Mouse (Mus musculus): ENCODE data around the gene Camk2n2. TPM values are rescaled to one million over a fixed set of nuclear protein-coding genes. Genes with fewer than 3 reads are reported as not detected.

The Camk2n2 gene
- total RNA-seq, 2 experiments from 2014 or later, result 197 to 204 TPM

DNA sequence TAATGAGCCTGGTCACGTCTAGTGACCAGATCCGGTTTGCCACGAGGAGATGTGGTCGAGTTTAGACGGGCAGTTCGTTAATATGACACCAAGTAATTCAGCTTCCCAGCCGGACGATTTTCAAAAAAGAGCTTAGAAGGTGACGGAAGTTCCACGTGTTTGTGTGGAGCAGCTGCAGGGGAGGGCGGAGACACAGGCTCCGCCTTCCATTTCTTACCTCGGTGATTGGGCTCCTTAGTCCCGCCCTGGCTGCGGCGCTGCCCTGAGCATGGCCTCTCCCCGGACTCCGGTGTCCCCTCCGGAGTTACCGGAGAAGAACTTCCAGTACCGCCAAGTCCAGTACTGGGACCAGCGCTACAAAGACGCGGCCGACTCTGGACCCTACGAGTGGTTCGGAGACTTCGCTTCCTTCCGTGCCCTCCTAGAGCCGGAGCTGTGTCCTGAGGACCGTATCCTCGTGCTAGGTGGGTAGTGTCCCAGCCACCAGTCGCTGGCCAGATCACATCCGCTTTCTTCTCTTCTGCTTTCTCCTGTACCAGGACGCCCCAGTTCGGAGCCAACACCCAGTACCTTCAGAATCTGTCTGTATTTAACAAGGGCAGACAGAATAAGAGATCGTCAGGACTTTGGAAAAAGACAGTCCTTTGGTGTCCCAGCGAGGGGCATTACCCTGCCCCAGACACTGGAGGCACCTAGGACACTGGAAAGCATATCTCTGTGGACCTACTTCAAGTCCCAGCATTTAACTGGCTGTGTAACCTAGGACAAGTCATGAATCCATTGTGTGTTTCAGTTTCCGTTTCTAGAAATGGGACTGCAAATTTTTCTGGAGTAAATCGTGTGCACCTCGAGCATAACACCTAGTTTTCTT lies 9.5 kb downstream of the Camk2n2 start, which contains the start of the genes Eef1akmt4, Gm49333 and Alg3:
Gene Eef1akmt4 (plus strand): TSS at position 237 of the 871 bp plus-strand sequence.
Gene Gm49333 (plus strand): TSS at position 254 of the 871 bp plus-strand sequence.
Gene Alg3 (minus strand): TSS at position 379 of the 871 bp plus-strand sequence.
- DNase-seq, result peak; percentile 88
- intact Hi-C loops (cut with DNase I), result no loop called here

DNA sequence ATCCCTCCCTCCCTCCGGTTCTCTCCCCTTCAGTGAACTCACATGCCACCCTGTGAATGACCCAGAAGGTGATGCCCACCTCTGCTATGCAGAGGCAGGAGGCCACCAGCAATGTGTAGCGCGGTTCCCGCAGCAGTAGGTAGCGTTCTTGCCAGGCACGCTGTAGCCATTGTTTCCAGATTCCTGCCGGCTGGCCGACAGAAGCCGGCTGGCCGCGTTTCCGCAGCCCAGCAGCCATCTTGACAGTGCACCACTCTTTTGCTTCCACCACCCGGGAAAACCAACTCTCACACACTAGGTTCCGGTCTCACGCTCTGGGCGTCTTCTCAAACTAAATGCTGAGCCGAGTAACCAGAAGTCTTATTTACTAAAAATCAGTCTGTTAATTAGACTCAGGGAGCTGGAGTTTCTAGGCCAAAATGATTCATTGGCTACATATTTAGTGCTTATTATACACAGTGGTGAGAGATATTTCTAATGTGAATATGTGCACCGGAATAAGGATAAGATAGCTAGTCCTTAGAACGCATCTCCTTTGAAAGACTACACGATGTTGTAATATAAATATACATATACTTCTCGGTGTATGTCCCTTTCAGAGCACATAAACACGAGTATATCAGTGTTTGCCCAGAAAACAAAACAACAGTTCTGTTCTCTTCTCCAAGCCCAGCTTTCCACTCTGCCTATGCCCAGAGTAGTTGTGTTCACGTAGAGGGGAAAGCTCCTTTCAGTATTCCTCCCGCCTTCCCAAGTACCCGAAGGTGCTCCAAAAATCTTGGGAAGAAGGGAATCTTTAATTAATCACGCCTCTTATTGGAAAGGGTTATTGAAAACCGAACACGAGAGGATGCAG lies 10.4 kb downstream of the Camk2n2 start:
- DNase-seq, result peak; percentile 72
- intact Hi-C loops (cut with DNase I), result no loop called here

DNA sequence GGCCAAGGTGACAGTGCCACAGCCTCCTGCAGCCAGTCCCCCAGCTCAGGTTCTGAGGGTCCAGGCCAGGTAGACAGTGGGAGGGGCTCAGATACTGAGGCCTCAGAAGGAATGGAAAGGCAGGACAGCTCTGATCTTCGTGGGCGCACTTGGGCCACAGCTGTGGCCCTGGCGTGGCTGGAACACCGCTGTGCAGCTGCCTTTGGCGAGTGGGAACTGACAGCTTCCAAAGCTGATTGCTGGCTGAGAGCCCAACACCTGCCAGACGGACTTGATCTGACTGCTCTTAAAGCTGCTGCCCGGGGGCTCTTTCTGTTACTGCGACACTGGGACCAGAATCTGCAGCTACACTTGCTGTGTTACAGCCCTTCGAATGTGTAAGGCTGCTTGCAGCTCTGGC lies 16.4 kb downstream of the Camk2n2 start:
- intact Hi-C loops (cut with DNase I), result no loop called here
- DNase-seq, result peak; percentile 42

DNA sequence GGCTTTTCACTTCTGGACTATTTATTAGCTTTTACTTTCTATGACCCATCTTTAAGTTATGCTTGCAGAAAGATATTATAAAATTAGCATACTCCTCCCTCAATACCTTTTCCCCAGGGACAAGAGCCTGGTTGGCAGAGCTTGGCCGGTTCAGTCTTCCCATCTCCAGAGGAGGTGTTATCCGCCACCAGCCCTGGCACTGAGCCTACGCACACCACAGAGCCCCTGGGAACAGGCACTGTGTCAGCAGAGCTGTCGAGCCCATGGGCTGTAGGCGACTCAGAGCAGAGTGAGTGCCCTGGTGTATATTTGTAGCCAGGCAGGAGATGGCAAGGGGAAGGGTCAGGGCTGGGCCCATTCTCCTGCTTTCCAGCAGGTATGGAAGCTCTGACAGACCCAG lies 20.6 kb downstream of the Camk2n2 start:
- intact Hi-C loops (cut with DNase I), result no loop called here

DNA sequence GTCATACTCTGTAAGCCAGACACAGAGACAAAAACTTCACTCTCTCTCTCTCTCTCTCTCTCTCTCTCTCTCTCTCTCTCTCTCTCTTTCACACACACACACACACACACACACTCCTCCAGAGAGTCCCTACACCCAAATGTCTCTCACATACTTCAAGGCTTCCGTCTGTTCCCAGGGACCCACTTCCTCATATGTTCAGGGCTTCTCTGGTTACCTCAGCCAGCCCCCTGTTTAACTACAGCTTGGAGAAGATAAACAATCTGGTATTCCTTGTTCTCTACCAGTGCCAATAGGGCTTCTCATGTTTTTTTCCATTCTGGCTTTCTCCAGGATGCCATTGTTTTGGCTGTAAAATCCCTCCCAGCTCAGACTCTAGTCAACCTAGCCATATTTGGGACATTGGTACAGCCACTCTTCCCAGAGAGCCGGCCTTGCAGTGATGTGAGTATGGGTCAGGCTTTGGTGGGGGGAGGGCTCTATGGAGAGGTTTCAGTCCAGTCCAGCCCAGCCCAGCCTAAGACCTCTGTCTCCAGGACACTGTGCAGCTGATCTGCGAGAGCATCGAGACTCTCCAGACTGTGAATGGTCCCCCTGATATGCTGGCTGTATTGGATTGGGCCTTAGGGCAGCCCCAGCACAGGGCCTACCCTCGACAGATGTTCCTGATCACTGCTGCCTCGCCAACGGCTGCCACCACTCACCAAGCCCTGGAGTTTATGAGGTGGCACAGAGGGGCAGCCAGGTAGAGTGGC lies 24.2 kb downstream of the Camk2n2 start:
- intact Hi-C loops (cut with DNase I), result no loop called here
- DNase-seq, result no peak

More for the DNA sequence above, 20.6 kb downstream of the Camk2n2 start:
- peak; percentile 48 for DNase-seq

GRCm38 (mm10) chr16:20595737-20596136 lies 25.4 kb downstream of the Camk2n2 start:
- no peak for DNase-seq
- intact Hi-C loops (cut with DNase I), result no loop called here

DNA sequence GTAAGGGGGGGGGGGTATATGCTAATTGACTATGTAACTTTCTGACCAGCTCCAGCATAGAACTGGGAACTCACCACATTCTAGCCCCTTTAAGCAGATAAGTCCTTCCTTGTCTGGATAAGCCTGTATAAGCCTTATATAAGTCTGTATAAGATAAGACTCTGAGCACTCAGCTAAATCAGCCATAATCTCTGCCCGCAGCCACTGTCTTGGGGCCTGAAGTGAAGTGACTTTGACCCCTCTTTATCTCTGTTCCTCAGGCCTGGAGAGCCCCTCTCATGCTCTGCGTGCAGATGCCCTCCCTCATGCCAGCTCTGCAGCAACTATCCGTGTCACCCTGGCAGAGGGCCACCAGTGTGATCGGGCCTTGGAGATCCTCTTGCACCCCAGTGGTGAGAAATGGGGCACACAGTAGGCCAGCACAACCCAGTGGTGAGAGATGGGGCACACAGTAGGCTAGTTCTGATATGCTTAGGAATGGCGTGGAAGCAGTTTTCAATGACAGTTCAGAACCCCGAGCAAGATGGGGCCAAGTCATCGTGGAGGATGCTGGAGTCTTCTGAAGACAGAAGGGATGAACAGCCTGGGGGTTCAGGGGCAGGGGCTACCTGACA lies 25.9 kb downstream of the Camk2n2 start:
- intact Hi-C loops (cut with DNase I), result no loop called here

GRCm38 (mm10) chr16:20591076-20591705 lies 29.9 kb downstream of the Camk2n2 start:
- intact Hi-C loops (cut with DNase I), result no loop called here
- DNase-seq, result peak; percentile 13

More for the DNA sequence above, 25.9 kb downstream of the Camk2n2 start:
- no peak for DNase-seq

DNA sequence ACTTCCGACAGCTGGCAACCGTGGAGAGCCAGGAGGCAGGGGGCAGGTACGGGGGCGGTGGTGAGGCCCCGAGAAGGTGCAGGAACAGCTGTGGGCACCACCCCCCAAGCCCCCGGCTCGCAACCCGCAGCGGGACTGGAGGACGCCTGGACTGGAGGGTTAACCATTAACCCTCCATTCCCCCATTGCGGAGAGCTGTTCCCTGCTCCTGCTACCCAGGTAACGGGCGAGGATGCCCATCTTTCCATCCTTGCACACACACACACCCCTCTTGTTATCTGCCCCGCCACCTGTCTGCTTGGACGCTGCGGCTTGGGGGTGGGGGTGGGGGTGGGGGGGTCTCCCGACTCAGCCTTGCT lies 30.4 kb downstream of the Camk2n2 start:
- intact Hi-C loops (cut with DNase I), result no loop called here
- no peak for DNase-seq

DNA sequence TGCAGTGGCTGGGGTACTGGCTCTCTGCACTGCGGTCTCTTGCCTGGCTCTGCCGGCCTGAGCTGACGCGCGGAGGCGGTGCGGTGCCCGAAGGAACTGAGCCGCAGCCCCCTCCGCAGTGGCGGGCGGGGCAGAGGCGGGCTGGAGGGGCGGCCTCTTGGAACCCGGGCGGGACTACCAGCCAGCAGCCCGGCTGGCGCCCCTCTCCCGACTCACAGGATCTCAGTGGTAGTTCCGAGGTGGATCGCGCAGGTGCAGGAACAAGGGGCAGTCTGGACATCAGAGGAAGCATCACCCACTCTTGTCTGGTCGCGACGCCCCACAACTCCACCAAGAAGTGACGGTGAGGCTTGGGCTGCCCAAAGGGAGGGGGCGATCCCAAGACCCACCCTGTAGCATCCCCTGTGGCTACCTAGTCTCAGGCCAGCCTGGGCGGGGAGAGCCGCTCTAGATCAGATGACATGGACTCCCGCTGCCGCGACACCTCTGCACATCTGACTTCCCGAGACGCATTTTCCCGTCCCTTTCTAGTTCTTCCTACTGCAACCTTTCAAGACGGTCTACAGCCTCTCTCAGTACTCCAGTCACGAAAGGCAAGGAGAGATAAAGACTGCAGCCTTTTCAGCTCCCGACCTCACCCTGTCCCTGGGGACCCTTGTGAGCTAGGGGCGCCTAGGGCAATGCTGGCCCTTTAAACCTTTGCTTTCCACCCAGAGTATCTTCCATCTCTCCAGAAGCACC lies 31.0 kb downstream of the Camk2n2 start:
- intact Hi-C loops (cut with DNase I), result no loop called here

DNA sequence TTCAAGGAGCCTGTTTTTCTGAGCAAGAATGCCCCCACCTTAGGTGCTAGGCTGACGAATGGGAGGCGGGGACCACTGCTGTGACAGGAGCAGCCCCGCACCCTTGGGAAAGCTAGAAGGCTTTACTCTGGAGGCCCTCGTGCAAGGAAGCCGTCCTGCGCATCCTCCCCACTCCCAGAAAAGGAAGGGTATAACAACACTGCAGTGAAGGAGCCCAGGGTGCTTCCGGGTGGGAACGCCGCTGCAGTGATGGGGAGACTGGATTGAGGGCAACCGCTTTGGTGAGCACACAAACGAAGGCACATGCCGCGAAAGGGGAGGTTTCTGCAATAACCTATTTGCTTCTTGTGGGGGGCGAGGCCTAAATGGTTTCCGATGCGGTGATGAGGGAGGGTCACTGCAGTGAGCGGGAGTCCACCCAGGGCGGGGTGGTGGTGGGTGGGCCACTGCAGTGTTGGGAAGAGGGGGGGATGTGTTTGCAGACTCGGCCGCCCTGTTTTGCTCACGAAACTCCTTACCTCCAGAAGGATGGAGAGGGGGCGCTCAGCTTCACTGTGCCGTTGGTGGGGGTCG lies 31.6 kb downstream of the Camk2n2 start, which contains the start of gene Vwa5b2:
Gene Vwa5b2 (plus strand): TSS at position 106 of the 573 bp plus-strand sequence.
- intact Hi-C loops (cut with DNase I), result no loop called here
- DNase-seq, result no peak

More for the DNA sequence above, 31.0 kb downstream of the Camk2n2 start:
- peak; percentile 66 for DNase-seq

Small RNA genes within 50 kb of the gene (microRNA-seq; reads per million reads assigned to microRNA genes)
- 199 reads per million, percentile 58 among the genes with 10 or more reads in this experiment for gene Mir1224

Other genes starting within 250 kb of the Camk2n2 start
- gene Abcc5, start 194.9 kb downstream of the Camk2n2 start, total RNA-seq (2021), result 100 to 1,000 TPM; 200 to 212 TPM
- 10 to 100 TPM; 66.8 to 67.8 TPM for gene Eif2b5, start 122.5 kb downstream of the Camk2n2 start, total RNA-seq (2021)
- gene Dvl3, start 104.3 kb downstream of the Camk2n2 start, total RNA-seq (2021), result 100 to 1,000 TPM; 103 to 108 TPM
- 100 to 1,000 TPM; 865 to 870 TPM for gene Ap2m1, start 85.8 kb downstream of the Camk2n2 start, total RNA-seq (2021)
- gene Abcf3, start 72.7 kb downstream of the Camk2n2 start, total RNA-seq (2021), result 10 to 100 TPM; 74.7 to 94.0 TPM
- 10 to 100 TPM; 47.6 to 59.3 TPM for gene Vwa5b2, start 31.8 kb downstream of the Camk2n2 start, total RNA-seq (2021)
- gene Eef1akmt4, start 9.7 kb downstream of the Camk2n2 start, total RNA-seq (2021), result 1 to 10 TPM; 3.4 to 3.9 TPM
- not detected for gene Gm49333, start 9.7 kb downstream of the Camk2n2 start, total RNA-seq (2021)
- gene Alg3, start 9.6 kb downstream of the Camk2n2 start, total RNA-seq (2021), result 10 to 100 TPM; 10.9 to 13.9 TPM
- gene Ece2, start 8.5 kb upstream of the Camk2n2 start, total RNA-seq (2021), result 10 to 100 TPM; 28.6 to 33.0 TPM
- 100 to 1,000 TPM; 262 to 273 TPM for gene Psmd2, start 30.4 kb upstream of the Camk2n2 start, total RNA-seq (2021)
- 100 to 1,000 TPM; 362 to 378 TPM for gene Eif4g1, start 47.0 kb upstream of the Camk2n2 start, total RNA-seq (2021)
- gene Fam131a, start 72.0 kb upstream of the Camk2n2 start, total RNA-seq (2021), result 100 to 1,000 TPM; 101 to 115 TPM
- gene Polr2h, start 96.4 kb upstream of the Camk2n2 start, total RNA-seq (2021), result 10 to 100 TPM; 30.5 to 32.0 TPM
- gene Clcn2, start 96.5 kb upstream of the Camk2n2 start, total RNA-seq (2021), result 10 to 100 TPM; 38.8 to 40.3 TPM
- gene Chrd, start 111.8 kb upstream of the Camk2n2 start, total RNA-seq (2021), result 10 to 100 TPM; 15.4 to 18.6 TPM
- 1 to 10 TPM; 1.2 to 2.3 TPM for gene Thpo, start 113.2 kb upstream of the Camk2n2 start, total RNA-seq (2021)